Comparison of ENCODE assay signal across 10 mouse cellular contexts in genomic region chr9:106172527-106172926, GRCm38 (mm10). TPM values are rescaled to one million over a fixed set of nuclear protein-coding genes. Genes with fewer than 3 reads are reported as not detected.
DNase-seq lines count a peak whose midpoint lies in the region; ATAC-seq lines count a peak whose summit lies in the region.
"Had no signal": no experiment of that assay in that cellular context is flagged by ENCODE, and none has a peak within 500 bp of the region (broad histone marks: within the 10 kb centered on the region; RNA-seq: fewer than 3 reads in every experiment).

No protein-coding gene starts in this region.

- H3K4me3 ChIP-seq in heart, embryonic 14.5 days (ENCODE audit: control insufficient read depth in 1 of 2, insufficient read depth in 1 of 2, low read depth in 1 of 2, low read length in 2 of 2), result peak overlapping the region; percentile 90 to 92; a peak in 3 of 4 replicates
- peak overlapping the region; percentile 92 for H3K4me3 ChIP-seq in hindbrain, embryonic 12.5 days
- peak overlapping the region; percentile 75 for H3K4me3 ChIP-seq in midbrain, embryonic 11.5 days (ENCODE audit: low read depth, low read length)

- no peak for DNase-seq in heart, adult 9 months (ENCODE audit: low spot score in 2 of 2)
- peak; percentile 46 for DNase-seq in adipocyte (ENCODE audit: low spot score)
- DNase-seq in midbrain, embryonic 11.5 days (ENCODE audit: low spot score, missing footprints), result no peak
- DNase-seq in layer of hippocampus, postnatal 10 days (ENCODE audit: low spot score in 2 of 2), result no peak
- DNase-seq in urinary bladder, postnatal 4 days (ENCODE audit: low spot score in 2 of 2), result no peak
- no peak for DNase-seq in kidney, postnatal 36 days
- DNase-seq: gastrocnemius, postnatal 36 days had no signal

- H3K4me2 ChIP-seq in heart, embryonic 14.5 days (ENCODE audit: low read length), result peak overlapping the region; percentile 78
- H3K4me2 ChIP-seq in hindbrain, embryonic 12.5 days (replicated peaks), result peak overlapping the region; percentile 66
- H3K4me2 ChIP-seq in midbrain, embryonic 11.5 days, result peak overlapping the region; percentile 69

- H3K27me3 ChIP-seq in heart, embryonic 14.5 days (ENCODE audit: control insufficient read depth, insufficient read depth, low read length), result no peaks in the 10 kb centered on the region
- H3K27me3 ChIP-seq in hindbrain, embryonic 12.5 days, result no peaks in the 10 kb centered on the region
- H3K27me3 ChIP-seq in midbrain, embryonic 11.5 days (ENCODE audit: control insufficient read depth, insufficient read depth, low read length), result no peaks in the 10 kb centered on the region
- H3K27me3 ChIP-seq: Patski had no signal

- peaks cover 10 to 40% of the 10 kb centered on the region in 2 experiments for H3K4me1 ChIP-seq in heart, embryonic 14.5 days (ENCODE audit: control insufficient read depth in 2 of 2, insufficient read depth in 2 of 2, low read length in 2 of 2)
- peaks cover 23% of the 10 kb centered on the region for H3K4me1 ChIP-seq in hindbrain, embryonic 12.5 days
- H3K4me1 ChIP-seq in midbrain, embryonic 11.5 days (ENCODE audit: control insufficient read depth, insufficient read depth, low read length), result peaks cover 12% of the 10 kb centered on the region

- no peak for ATAC-seq in heart, embryonic 14.5 days (ENCODE audit: insufficient number of reproducible peaks, insufficient read depth, low FRiP score, low read depth)
- no peak for ATAC-seq in hindbrain, embryonic 12.5 days (ENCODE audit: low FRiP score)
- ATAC-seq in midbrain, embryonic 11.5 days (ENCODE audit: low FRiP score), result no peak
- ATAC-seq: Patski had no signal

- H3K36me3 ChIP-seq in heart, embryonic 14.5 days (ENCODE audit: control insufficient read depth, insufficient read depth, low read length), result peaks cover 17% of the 10 kb centered on the region
- peaks cover 8% of the 10 kb centered on the region for H3K36me3 ChIP-seq in hindbrain, embryonic 12.5 days
- H3K36me3 ChIP-seq in midbrain, embryonic 11.5 days (ENCODE audit: control insufficient read depth, insufficient read depth, low read length), result peaks cover 4% of the 10 kb centered on the region; the same call in 1 of the 2 replicates

- WGBS in heart, embryonic 14.5 days, result 2% methylated on average over 3 of the region's 3 CpGs
- WGBS in hindbrain, embryonic 12.5 days, result 41% methylated on average over 3 of the region's 3 CpGs
- 54% methylated on average over 3 of the region's 3 CpGs for WGBS in midbrain, embryonic 11.5 days

- peak overlapping the region; percentile 94 for H3K9ac ChIP-seq in heart, embryonic 14.5 days (ENCODE audit: low read length)
- peak overlapping the region; percentile 94; the same call in 1 of the 2 replicates for H3K9ac ChIP-seq in hindbrain, embryonic 12.5 days
- H3K9ac ChIP-seq in midbrain, embryonic 11.5 days (ENCODE audit: low read length), result peak overlapping the region; percentile 85; the same call in 1 of the 2 replicates

- no peak overlapping the region for H3K27ac ChIP-seq in heart, embryonic 14.5 days (replicated peaks in 1 of 2; ENCODE audit: control insufficient read depth in 1 of 2, insufficient read depth in 1 of 2, low read depth in 2 of 2, low read length in 2 of 2)
- H3K27ac ChIP-seq in hindbrain, embryonic 12.5 days, result no peak overlapping the region
- H3K27ac ChIP-seq in midbrain, embryonic 11.5 days (ENCODE audit: low read depth, low read length), result no peak overlapping the region

- no peaks in the 10 kb centered on the region for H3K9me3 ChIP-seq in heart, embryonic 14.5 days (ENCODE audit: control insufficient read depth, low read length)
- no peaks in the 10 kb centered on the region for H3K9me3 ChIP-seq in hindbrain, embryonic 12.5 days (replicated peaks)
- H3K9me3 ChIP-seq in midbrain, embryonic 11.5 days (ENCODE audit: control insufficient read depth, low read length), result no peaks in the 10 kb centered on the region

RNA-seq across cellular contexts. Expression of gene Wdr82, which starts 1.8 kb away (rescaled TPM):
- 19.6 and 22.6 TPM in 2 replicates for polyA plus RNA-seq in heart, embryonic 14.5 days (2014; fragmentation: Nextera tagmentation; extraction: Ambion mirVana)
- 34.1 and 38.9 TPM in 2 replicates for polyA plus RNA-seq in hindbrain, embryonic 12.5 days (2016; fragmentation: Nextera tagmentation; extraction: Ambion mirVana)
- polyA plus RNA-seq in midbrain, embryonic 11.5 days (2014; fragmentation: Nextera tagmentation; extraction: Ambion mirVana), result 30.2 and 32.6 TPM in 2 replicates
- total RNA-seq in layer of hippocampus, postnatal 10 days (2021), result 100 to 1,000 TPM; 156 to 164 TPM

RNA-seq across cellular contexts. Expression of gene Glyctk, which starts 14.6 kb away (rescaled TPM):
- 0.73 and 1.0 TPM in 2 replicates for polyA plus RNA-seq in heart, embryonic 14.5 days (2014; fragmentation: Nextera tagmentation; extraction: Ambion mirVana)
- 5.1 and 5.6 TPM in 2 replicates for polyA plus RNA-seq in hindbrain, embryonic 12.5 days (2016; fragmentation: Nextera tagmentation; extraction: Ambion mirVana)
- 5.6 and 6.3 TPM in 2 replicates for polyA plus RNA-seq in midbrain, embryonic 11.5 days (2014; fragmentation: Nextera tagmentation; extraction: Ambion mirVana)
- 1 to 10 TPM; 4.5 to 6.0 TPM for total RNA-seq in layer of hippocampus, postnatal 10 days (2021)

RNA-seq across cellular contexts. Expression of gene Ppm1m, which starts 27.0 kb away (rescaled TPM):
- polyA plus RNA-seq in heart, embryonic 14.5 days (2014; fragmentation: Nextera tagmentation; extraction: Ambion mirVana), result 19.1 and 19.4 TPM in 2 replicates
- polyA plus RNA-seq in hindbrain, embryonic 12.5 days (2016; fragmentation: Nextera tagmentation; extraction: Ambion mirVana), result 32.3 and 37.0 TPM in 2 replicates
- polyA plus RNA-seq in midbrain, embryonic 11.5 days (2014; fragmentation: Nextera tagmentation; extraction: Ambion mirVana), result 23.6 and 26.9 TPM in 2 replicates
- 10 to 100 TPM; 12.8 to 18.8 TPM for total RNA-seq in layer of hippocampus, postnatal 10 days (2021)

RNA-seq across cellular contexts. Expression of gene Twf2, which starts 30.4 kb away (rescaled TPM):
- 45.5 and 48.8 TPM in 2 replicates for polyA plus RNA-seq in heart, embryonic 14.5 days (2014; fragmentation: Nextera tagmentation; extraction: Ambion mirVana)
- polyA plus RNA-seq in hindbrain, embryonic 12.5 days (2016; fragmentation: Nextera tagmentation; extraction: Ambion mirVana), result 60.2 and 62.1 TPM in 2 replicates
- 55.6 and 61.4 TPM in 2 replicates for polyA plus RNA-seq in midbrain, embryonic 11.5 days (2014; fragmentation: Nextera tagmentation; extraction: Ambion mirVana)
- total RNA-seq in layer of hippocampus, postnatal 10 days (2021), result 10 to 100 TPM; 40.8 to 41.3 TPM

RNA-seq across cellular contexts. Expression of gene Tlr9, which starts 49.9 kb away (rescaled TPM):
- 0.05 and 0.09 TPM in 2 replicates for polyA plus RNA-seq in heart, embryonic 14.5 days (2014; fragmentation: Nextera tagmentation; extraction: Ambion mirVana)
- 0.05 and 0.07 TPM in 2 replicates for polyA plus RNA-seq in hindbrain, embryonic 12.5 days (2016; fragmentation: Nextera tagmentation; extraction: Ambion mirVana)
- 0.15 TPM in 1 of 2 replicates, not detected in the other for polyA plus RNA-seq in midbrain, embryonic 11.5 days (2014; fragmentation: Nextera tagmentation; extraction: Ambion mirVana)
- 1 to 10 TPM; 1.2 to 1.4 TPM for total RNA-seq in layer of hippocampus, postnatal 10 days (2021)
